Mouse (Mus musculus) hindbrain, embryonic 16.5 days (tissue): Measurements from ENCODE around the gene Cdc37. TPM values are rescaled to one million over a fixed set of nuclear protein-coding genes. Genes with fewer than 3 reads are reported as not detected.
A peak's percentile ranks its signal among the peaks of the same experiment; 100 is the strongest.

Experiments
- ATAC-seq: fragments of 200-750 bp; cut with Nextera tagmentation; 2 replicates; pipeline ENCODE4 v1.8.0; 2017; ENCODE audit warnings: moderate TSS enrichment, moderate library complexity
- H3K27ac ChIP-seq: fragments of 300-500 bp; sonication (generic); 2 replicates; pipeline ENCODE4 v1.5.1; 2014; ENCODE audit warnings: low read depth, mild to moderate bottlenecking, control low read depth, low read length, moderate library complexity
- H3K27me3 ChIP-seq: fragments of 300-500 bp; sonication (generic); replicated peaks from 2 replicates; pipeline ENCODE4 v1.6.1; 2014; ENCODE audit warnings: low read length; ENCODE audit not compliant: control insufficient read depth, insufficient read depth
- H3K36me3 ChIP-seq: fragments of 300-500 bp; sonication (generic); 2 replicates; pipeline ENCODE4 v1.6.1; 2014; ENCODE audit warnings: mild to moderate bottlenecking, low read length, moderate library complexity, mixed read lengths; ENCODE audit not compliant: control insufficient read depth, insufficient read depth
- H3K4me1 ChIP-seq: fragments of 300-500 bp; sonication (generic); 2 replicates; pipeline ENCODE4 v1.6.1; 2014; ENCODE audit warnings: low read depth, low read length; ENCODE audit not compliant: control insufficient read depth, insufficient read depth
- H3K4me2 ChIP-seq: fragments of 300-500 bp; sonication (generic); 2 replicates; pipeline ENCODE4 v1.6.1; 2014; ENCODE audit warnings: mild to moderate bottlenecking, low read length, control low read depth, moderate library complexity
- H3K4me3 ChIP-seq: fragments of 300-500 bp; sonication (generic); 2 replicates; pipeline ENCODE4 v1.5.1; 2014; ENCODE audit warnings: mild to moderate bottlenecking, low read length, control low read depth, moderate library complexity
- H3K9ac ChIP-seq: fragments of 300-500 bp; sonication (generic); 2 replicates; pipeline ENCODE4 v1.6.1; 2014; ENCODE audit warnings: low read depth, mild to moderate bottlenecking, control low read depth, low read length, moderate library complexity
- H3K9me3 ChIP-seq: fragments of 300-500 bp; sonication (generic); 2 replicates; pipeline ENCODE4 v1.6.1; 2014; ENCODE audit warnings: mild to moderate bottlenecking, low read length, moderate library complexity; ENCODE audit not compliant: control insufficient read depth
- WGBS: fragments of 180-500 bp; shearing (Covaris S2); extraction: QIAGEN DNeasy Blood & Tissue Kit; methylation state at CpG from one replicate; pipeline ENCODE4 v1.1.7; 2014; 5-methylcytosine and 5-hydroxymethylcytosine counted together
- polyA plus RNA-seq: library from polyadenylated mRNA; unstranded; fragments of >200 nt; fragmentation: Nextera tagmentation; extraction: Ambion mirVana; gene quantifications from 2 replicates; pipeline ENCODE4 v1.2.1, GENCODE M21; 2015

Cdc37 gene
- polyA plus RNA-seq, 1 experiment from 2014 or later = 204 TPM

GRCm38 (mm10) chr9:21169157-21169556 is 19.4 kb upstream of the Cdc37 start:
- Histone ChIP-seq H3K4me2 (no peak overlapping the region), H3K9me3 (no peaks in the 10 kb centered on the region), H3K4me3 (no peak overlapping the region), H3K4me1 (peaks cover 20% of the 10 kb centered on the region), H3K27ac (no peak overlapping the region), H3K36me3 (no peaks in the 10 kb centered on the region), H3K9ac (no peak overlapping the region), H3K27me3 (peaks cover 35% of the 10 kb centered on the region)
- ATAC-seq = no peak
- 40% methylated on average over 1 of the region's 1 CpGs for WGBS

DNA sequence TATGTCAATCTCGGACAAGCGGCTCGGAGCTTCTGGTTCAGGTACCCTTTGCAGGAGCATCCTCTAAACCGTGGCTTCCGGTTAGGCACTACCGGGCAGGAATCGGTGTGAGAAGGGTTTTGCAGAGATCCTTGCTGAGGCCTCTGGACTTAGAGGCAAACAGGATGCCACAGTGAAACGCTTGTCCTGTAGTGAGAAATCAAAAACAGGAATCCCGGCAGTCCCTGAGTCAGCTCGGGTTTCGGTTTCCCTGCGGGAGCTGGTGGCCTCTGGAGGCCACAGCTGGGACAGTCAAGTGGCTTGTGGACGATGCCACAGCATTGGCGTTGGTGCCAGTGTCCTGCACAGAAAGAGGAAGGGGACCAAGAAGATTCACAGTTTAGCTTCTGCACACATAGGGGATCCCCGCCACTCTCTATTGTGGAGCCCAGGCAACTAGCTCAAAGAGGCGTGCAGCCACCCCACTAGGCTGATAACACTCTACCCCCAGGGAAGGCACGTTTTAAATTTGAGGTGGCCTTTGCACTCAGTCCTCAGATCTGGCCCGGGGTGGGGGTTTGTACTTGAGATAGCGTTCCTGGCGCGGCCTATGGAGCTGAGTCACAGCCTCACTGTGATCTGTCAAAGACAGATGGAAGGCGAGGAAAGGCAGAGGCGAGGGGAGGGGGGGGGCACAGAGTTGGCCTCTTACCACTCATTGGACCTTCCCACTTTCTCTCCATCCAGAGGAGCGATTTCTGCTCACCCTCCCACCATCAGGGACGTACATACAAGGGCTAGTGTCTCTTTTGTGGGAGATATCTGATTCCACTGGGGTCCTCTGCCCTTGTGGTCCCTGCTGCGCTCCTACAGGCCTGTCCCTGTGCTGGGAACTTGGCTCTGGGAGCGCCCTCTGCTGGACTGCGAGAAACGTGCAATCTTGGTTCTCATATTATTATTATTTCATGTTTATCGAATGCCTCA is 18.7 kb upstream of the Cdc37 start:
- 13% methylated on average over 30 of the region's 30 CpGs for WGBS
- no peaks in the 10 kb centered on the region for H3K9me3 ChIP-seq
- H3K4me1 ChIP-seq = peaks cover 21% of the 10 kb centered on the region
- H3K27me3 ChIP-seq = peaks cover 40% of the 10 kb centered on the region
- peak; percentile 38; the same call in 1 of the 2 replicates for ATAC-seq
- H3K4me2 ChIP-seq = peak overlapping the region; percentile 13
- peak overlapping the region; percentile 12; the same call in 1 of the 2 replicates for H3K4me3 ChIP-seq
- peak overlapping the region; percentile 8; the same call in 1 of the 2 replicates for H3K9ac ChIP-seq
- no peaks in the 10 kb centered on the region for H3K36me3 ChIP-seq
- H3K27ac ChIP-seq = no peak overlapping the region

- H3K4me1 ChIP-seq = peaks cover 21% of the 10 kb centered on the region
Measured at GRCm38 (mm10) chr9:21167140-21168097, 17.6 kb upstream of the Cdc37 start.

GRCm38 (mm10) chr9:21166516-21166915 is 16.7 kb upstream of the Cdc37 start:
- no peak overlapping the region; the same call in 1 of the 2 replicates for H3K9ac ChIP-seq
- peaks cover 52% of the 10 kb centered on the region for H3K27me3 ChIP-seq
- peak overlapping the region; percentile 48 for H3K4me3 ChIP-seq
- H3K4me1 ChIP-seq = peaks cover 21% of the 10 kb centered on the region
- peak overlapping the region; percentile 68 for H3K4me2 ChIP-seq
- H3K9me3 ChIP-seq = no peaks in the 10 kb centered on the region
- no peaks in the 10 kb centered on the region for H3K36me3 ChIP-seq
- 37% methylated on average over 3 of the region's 3 CpGs for WGBS
- 0 out of 2 replicates have a peak, but pooled peaks have one; percentile 1 for ATAC-seq
- H3K27ac ChIP-seq = no peak overlapping the region

More at GRCm38 (mm10) chr9:21167140-21168097, 17.6 kb upstream of the Cdc37 start:
- no peak overlapping the region for H3K27ac ChIP-seq
- no peak for ATAC-seq
- H3K4me2 ChIP-seq = peak overlapping the region; percentile 13
- no peaks in the 10 kb centered on the region for H3K36me3 ChIP-seq
- H3K4me3 ChIP-seq = no peak overlapping the region
- H3K27me3 ChIP-seq = peaks cover 48% of the 10 kb centered on the region
- WGBS = 67% methylated on average over 10 of the region's 10 CpGs
- H3K9ac ChIP-seq = no peak overlapping the region
- H3K9me3 ChIP-seq = no peaks in the 10 kb centered on the region

GRCm38 (mm10) chr9:21165952-21166451 is 16.2 kb upstream of the Cdc37 start:
- under 1% methylated on average over 46 of the region's 47 CpGs for WGBS

DNA sequence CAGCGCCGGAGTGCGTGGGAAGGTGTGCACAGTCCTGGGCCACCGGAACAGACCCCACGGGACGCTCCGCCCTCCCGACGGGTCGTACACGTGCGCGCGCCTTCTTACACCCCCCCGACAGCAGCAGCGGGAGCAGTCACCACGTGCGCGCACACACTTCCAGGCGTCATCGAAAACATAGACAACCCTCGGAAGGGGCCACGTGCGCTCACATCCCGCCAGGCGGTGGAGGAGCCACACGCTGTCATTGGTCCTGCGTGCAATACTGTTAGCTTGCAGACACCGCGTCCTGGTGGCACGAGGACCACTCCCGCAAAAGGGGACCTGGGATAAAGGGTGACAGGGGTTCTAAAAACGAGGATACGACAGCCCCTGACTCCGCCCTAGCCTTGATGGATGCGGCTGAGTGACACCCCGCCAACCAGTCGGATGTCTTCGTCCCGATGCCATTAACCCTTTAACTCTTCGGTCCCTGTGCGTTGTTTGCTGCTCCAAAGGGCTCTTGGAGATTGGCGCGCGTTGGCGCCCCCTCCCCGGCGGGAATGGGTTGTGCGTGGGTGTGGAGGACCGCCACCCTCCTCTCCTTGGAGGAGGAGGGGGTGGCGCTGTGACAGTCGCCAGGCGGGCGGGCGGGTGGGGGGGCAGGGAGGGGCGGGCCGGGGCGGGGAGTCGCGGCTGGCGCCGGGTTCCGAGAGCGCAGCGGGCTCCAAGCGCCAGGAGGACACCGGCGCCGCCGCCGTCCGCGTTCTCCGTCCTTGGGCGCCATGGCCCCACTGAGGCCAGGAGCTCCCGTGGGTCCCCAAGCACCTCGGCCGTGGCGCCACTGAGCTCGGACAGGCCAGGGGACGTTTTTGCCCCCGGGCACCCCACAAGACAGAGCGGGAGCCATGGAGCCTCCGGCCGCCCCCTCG is 15.5 kb upstream of the Cdc37 start, which contains the start of gene Pde4a:
Gene Pde4a (plus strand): TSS at position 674 of the 911 bp plus-strand sequence.
- Histone ChIP-seq H3K4me3 (peak within 1 kb of the TSS; percentile 48), H3K27ac (no peak within 1 kb of the TSS), H3K4me2 (peak within 1 kb of the TSS; percentile 68), H3K4me1 (peaks cover 21% of the 10 kb centered on the region), H3K36me3 (no peaks in the 10 kb centered on the region), H3K27me3 (peaks cover 53% of the 10 kb centered on the region), H3K9me3 (no peaks in the 10 kb centered on the region), H3K9ac (peak within 1 kb of the TSS; percentile 64)
- ATAC-seq = peak; percentile 29
- WGBS = 2% methylated on average over 67 of the region's 86 CpGs

More at GRCm38 (mm10) chr9:21165952-21166451, 16.2 kb upstream of the Cdc37 start:
- H3K4me1 ChIP-seq = peaks cover 21% of the 10 kb centered on the region
- H3K9ac ChIP-seq = peak overlapping the region; percentile 64
- H3K27ac ChIP-seq = no peak overlapping the region
- peak overlapping the region; percentile 68 for H3K4me2 ChIP-seq
- no peaks in the 10 kb centered on the region for H3K36me3 ChIP-seq
- no peaks in the 10 kb centered on the region for H3K9me3 ChIP-seq
- peak overlapping the region; percentile 48 for H3K4me3 ChIP-seq
- peaks cover 53% of the 10 kb centered on the region for H3K27me3 ChIP-seq
- ATAC-seq = 0 out of 2 replicates have a peak, but pooled peaks have one; percentile 3

DNA sequence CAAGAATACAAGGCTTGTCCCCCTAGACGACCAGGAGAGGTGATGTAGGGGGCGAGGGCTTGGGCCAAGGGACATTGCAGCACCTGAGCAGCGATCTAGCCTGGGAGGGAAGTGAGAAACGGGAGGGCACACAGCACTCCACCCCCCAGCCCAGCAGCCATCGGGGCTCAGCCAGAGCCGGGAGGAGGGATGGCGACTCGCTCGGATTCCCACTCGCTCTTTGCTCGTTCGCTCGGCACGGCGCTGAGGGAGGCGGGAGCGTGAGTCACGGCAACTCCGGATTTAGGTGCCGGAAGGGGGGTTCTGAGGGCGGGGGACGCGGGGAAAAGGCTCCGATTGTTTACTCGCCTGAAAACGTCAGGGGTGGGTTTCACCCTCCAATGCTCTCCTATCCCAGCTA is 14.3 kb upstream of the Cdc37 start:
- Histone ChIP-seq H3K4me1 (peaks cover 21% of the 10 kb centered on the region), H3K4me3 (peak overlapping the region; percentile 9), H3K4me2 (peak overlapping the region; percentile 37), H3K27me3 (peaks cover 53% of the 10 kb centered on the region), H3K9me3 (no peaks in the 10 kb centered on the region), H3K36me3 (no peaks in the 10 kb centered on the region), H3K9ac (no peak overlapping the region), H3K27ac (no peak overlapping the region)
- WGBS = 1% methylated on average over 22 of the region's 26 CpGs
- ATAC-seq = no peak
